Mouse (Mus musculus) CD4-positive helper T cell, adult 2 months (primary cell): ENCODE measurements around the gene Myo1a.
"Not testable (repeated sequence)": the region's sequence is repeated elsewhere in the genome, so short reads cannot be mapped to it uniquely, and the experiment has no call there.

ENCODE experiments used
- DNase-seq: peaks from one replicate; pipeline ENCODE4 v3.0.0-alpha.2; 2012; ENCODE audit warnings: low read depth, missing footprints, low spot score

Gene Myo1a

GRCm38 (mm10) chr10:127759181-127760110 is 54.5 kb downstream of the Myo1a start, which contains the start of the genes Rdh1 and Rdh16f1:
Rdh1 (plus strand) TSS chr10:127759721.
Rdh16f1 (plus strand) TSS chr10:127759787.
- DNase-seq = peak; percentile 22

GRCm38 (mm10) chr10:127762926-127763325 is 58.0 kb downstream of the Myo1a start:
- DNase-seq = not testable (repeated sequence)

GRCm38 (mm10) chr10:127763914-127764680 is 59.1 kb downstream of the Myo1a start:
- no peak for DNase-seq

- no peak for DNase-seq
Observed at GRCm38 (mm10) chr10:127766564-127766963, 61.6 kb downstream of the Myo1a start.
